Mouse (Mus musculus) kidney, embryonic 15.5 days (tissue): ENCODE data around the gene Senp1. TPM values are rescaled to one million over a fixed set of nuclear protein-coding genes. Genes with fewer than 3 reads are reported as not detected.

Experiments
- ATAC-seq: fragments of 200-750 bp; cut with Nextera tagmentation; replicated peaks from 2 replicates; pipeline ENCODE4 v1.8.0; 2017; ENCODE audit warnings: moderate TSS enrichment; ENCODE audit not compliant: low FRiP score
- H3K27ac ChIP-seq: fragments of 300-500 bp; sonication (generic); 2 replicates; pipeline ENCODE4 v1.5.1; 2015; ENCODE audit warnings: mild to moderate bottlenecking, inconsistent platforms
- H3K27me3 ChIP-seq: fragments of 300-500 bp; sonication (generic); 2 replicates; pipeline ENCODE4 v1.6.1; 2015; ENCODE audit warnings: inconsistent platforms
- H3K36me3 ChIP-seq: fragments of 300-500 bp; sonication (generic); 2 replicates; pipeline ENCODE4 v1.6.1; 2015; ENCODE audit warnings: inconsistent platforms
- H3K4me1 ChIP-seq: fragments of 300-500 bp; sonication (generic); 2 replicates; pipeline ENCODE4 v1.6.1; 2015; ENCODE audit warnings: inconsistent platforms
- H3K4me2 ChIP-seq: fragments of 300-500 bp; sonication (generic); 2 replicates; pipeline ENCODE4 v1.6.1; 2015; ENCODE audit warnings: moderate library complexity, mild to moderate bottlenecking, inconsistent platforms
- H3K4me3 ChIP-seq: fragments of 300-500 bp; sonication (generic); replicated peaks from 2 replicates; pipeline ENCODE4 v1.5.1; 2015; ENCODE audit warnings: mild to moderate bottlenecking, inconsistent platforms
- H3K9ac ChIP-seq: fragments of 300-500 bp; sonication (generic); 2 replicates; pipeline ENCODE4 v1.6.1; 2015; ENCODE audit warnings: mild to moderate bottlenecking, inconsistent platforms
- H3K9me3 ChIP-seq: fragments of 300-500 bp; sonication (generic); replicated peaks from 2 replicates; pipeline ENCODE4 v1.6.1; 2016; ENCODE audit warnings: inconsistent platforms
- WGBS: fragments of 180-500 bp; shearing (Covaris S2); methylation state at CpG from one replicate; pipeline ENCODE4 v1.1.7; 2015; ENCODE audit warnings: mixed read lengths; 5-methylcytosine and 5-hydroxymethylcytosine counted together
- polyA plus RNA-seq: library from polyadenylated mRNA; unstranded; fragments of >200 nt; fragmentation: Nextera tagmentation; extraction: Ambion mirVana; gene quantifications from 2 replicates; pipeline ENCODE4 v1.2.1, GENCODE M21; 2015

Senp1 gene
- polyA plus RNA-seq, 1 experiment from 2014 or later: 34.3 TPM

- peak overlapping the region; percentile 58 for H3K4me2 ChIP-seq
- peak overlapping the region; percentile 88 for H3K27ac ChIP-seq
- H3K4me3 ChIP-seq: no peak overlapping the region
- H3K27me3 ChIP-seq: peaks cover 8% of the 10 kb centered on the region; the same call in 1 of the 2 replicates
- 51% methylated on average over 13 of the region's 13 CpGs for WGBS
- no peak for ATAC-seq
- no peaks in the 10 kb centered on the region for H3K36me3 ChIP-seq
- no peaks in the 10 kb centered on the region for H3K9me3 ChIP-seq
- peaks cover 58% of the 10 kb centered on the region for H3K4me1 ChIP-seq
- peak overlapping the region; percentile 36 for H3K9ac ChIP-seq
Observed at GRCm38 (mm10) chr15:97992027-97992711, 101.4 kb downstream of the Senp1 start.

- Histone ChIP-seq H3K4me1 (peaks cover 56% of the 10 kb centered on the region), H3K4me2 (0 out of 2 replicates have a peak overlapping the region, but pooled peaks have one; percentile 46), H3K36me3 (no peaks in the 10 kb centered on the region), H3K9ac (no peak overlapping the region), H3K27ac (peak overlapping the region; percentile 89), H3K4me3 (no peak overlapping the region), H3K9me3 (no peaks in the 10 kb centered on the region), H3K27me3 (0 out of 2 replicates have a peak, but pooled peaks cover 4% of the 10 kb centered on the region)
- 28% methylated on average over 12 of the region's 12 CpGs for WGBS
- ATAC-seq: no peak
Observed at GRCm38 (mm10) chr15:97991285-97991895, 102.2 kb downstream of the Senp1 start.

- peak overlapping the region; percentile 46; the same call in 1 of the 2 replicates for H3K4me2 ChIP-seq
- 18% methylated on average over 4 of the region's 4 CpGs for WGBS
- H3K4me3 ChIP-seq: no peak overlapping the region
- H3K27ac ChIP-seq: peak overlapping the region; percentile 89
- no peak overlapping the region for H3K9ac ChIP-seq
- no peaks in the 10 kb centered on the region for H3K9me3 ChIP-seq
- no peak for ATAC-seq
- peaks cover 55% of the 10 kb centered on the region for H3K4me1 ChIP-seq
- H3K36me3 ChIP-seq: no peaks in the 10 kb centered on the region
- H3K27me3 ChIP-seq: 0 out of 2 replicates have a peak, but pooled peaks cover under 1% of the 10 kb centered on the region
Observed at GRCm38 (mm10) chr15:97990721-97991120, 102.8 kb downstream of the Senp1 start.

- H3K9ac ChIP-seq: no peak overlapping the region; the same call in 1 of the 2 replicates
- no peak overlapping the region for H3K4me3 ChIP-seq
- WGBS: 2% methylated on average over 6 of the region's 6 CpGs
- peak overlapping the region; percentile 46 for H3K4me2 ChIP-seq
- H3K27ac ChIP-seq: peak overlapping the region; percentile 89
- no peaks in the 10 kb centered on the region for H3K9me3 ChIP-seq
- no peaks in the 10 kb centered on the region for H3K36me3 ChIP-seq
- peaks cover 55% of the 10 kb centered on the region for H3K4me1 ChIP-seq
- no peaks in the 10 kb centered on the region for H3K27me3 ChIP-seq
- peak; percentile 85 for ATAC-seq
Observed at GRCm38 (mm10) chr15:97990124-97990523, 103.4 kb downstream of the Senp1 start.

- no peak overlapping the region for H3K9ac ChIP-seq
- no peak overlapping the region for H3K4me3 ChIP-seq
- H3K4me2 ChIP-seq: no peak overlapping the region
- H3K4me1 ChIP-seq: peaks cover 55% of the 10 kb centered on the region
- ATAC-seq: 0 out of 2 replicates have a peak, but pooled peaks have one; percentile 22
- whole genome bisulfite sequencing: 28% methylated on average over 1 of the region's 1 CpGs
- no peaks in the 10 kb centered on the region for H3K27me3 ChIP-seq
- no peaks in the 10 kb centered on the region for H3K36me3 ChIP-seq
- H3K9me3 ChIP-seq: no peaks in the 10 kb centered on the region
- H3K27ac ChIP-seq: peak overlapping the region; percentile 89
Observed at GRCm38 (mm10) chr15:97989544-97989943, 104.0 kb downstream of the Senp1 start.

Other genes with a start within 250 kb of the Senp1 start
- 29.9 and 35.2 TPM in 2 replicates for gene Hdac7, start 249.2 kb downstream of the Senp1 start, polyA plus RNA-seq
- 6.5 and 7.2 TPM in 2 replicates for gene Vdr, start 183.1 kb downstream of the Senp1 start, polyA plus RNA-seq
- gene Tmem106c, start 129.5 kb downstream of the Senp1 start, polyA plus RNA-seq: 46.5 and 51.7 TPM in 2 replicates
- gene Col2a1, start 89.0 kb downstream of the Senp1 start, polyA plus RNA-seq: 18.9 and 27.0 TPM in 2 replicates
- gene Pfkm, start 1.2 kb downstream of the Senp1 start, polyA plus RNA-seq: 38.7 and 44.6 TPM in 2 replicates
- 46.2 and 47.4 TPM in 2 replicates for gene Asb8, start 71.9 kb upstream of the Senp1 start, polyA plus RNA-seq
- 0.99 and 1.6 TPM in 2 replicates for gene Ccdc184, start 73.4 kb upstream of the Senp1 start, polyA plus RNA-seq
- gene Olfr288, start 101.8 kb upstream of the Senp1 start, polyA plus RNA-seq: not detected in 2 replicates
- not detected in 2 replicates for gene Gm44579, start 127.2 kb upstream of the Senp1 start, polyA plus RNA-seq
- gene Olfr287, start 127.3 kb upstream of the Senp1 start, polyA plus RNA-seq: not detected in 2 replicates
- gene Olfr286, start 140.7 kb upstream of the Senp1 start, polyA plus RNA-seq: not detected in 2 replicates
- not detected in 2 replicates for gene H1fnt, start 163.5 kb upstream of the Senp1 start, polyA plus RNA-seq
- gene Zfp641, start 202.4 kb upstream of the Senp1 start, polyA plus RNA-seq: 1.6 and 1.7 TPM in 2 replicates
- gene Olfr285, start 223.6 kb upstream of the Senp1 start, polyA plus RNA-seq: not detected in 2 replicates
- gene Olfr284, start 247.2 kb upstream of the Senp1 start, polyA plus RNA-seq: not detected in 2 replicates